Mouse (Mus musculus): ENCODE data around the gene Etl4. TPM values are rescaled to one million over a fixed set of nuclear protein-coding genes. Genes with fewer than 3 reads are reported as not detected.

Gene Etl4
- total RNA-seq (2021) (10 to 100 TPM; 23.3 to 29.4 TPM), polyA plus RNA-seq (2012; rRNA removed) (10.1 and 10.2 TPM in 2 replicates)
- long read RNA-seq, partial matches to known transcripts = 3 of 6 reads
- long read RNA-seq, other reads (novel, unspliced or antisense) = 3 of 6 reads

- peak; percentile 5 for DNase-seq
Measured at GRCm38 (mm10) chr2:19909171-19909899, at the start of gene Etl4. Gene Etl4 (plus strand): TSS chr2:19909780.

- no peak for DNase-seq
Measured at GRCm38 (mm10) chr2:19869167-19869566, 40.4 kb upstream of the Etl4 start.

GRCm38 (mm10) chr2:19871881-19872280, 37.7 kb upstream of the Etl4 start:
- DNase-seq = no peak

GRCm38 (mm10) chr2:19890875-19891274, 18.7 kb upstream of the Etl4 start:
- no peak for DNase-seq

- no peak for DNase-seq
Measured at GRCm38 (mm10) chr2:19909900-19910780, 560 bp downstream of the Etl4 start.

- no peak for DNase-seq
Measured at GRCm38 (mm10) chr2:19910781-19911175, 1.2 kb downstream of the Etl4 start.

GRCm38 (mm10) chr2:19919190-19919589, 9.6 kb downstream of the Etl4 start:
- DNase-seq = peak; percentile 54

- no peak for DNase-seq
Measured at GRCm38 (mm10) chr2:19930009-19930408, 20.4 kb downstream of the Etl4 start.

- DNase-seq = no peak
Measured at GRCm38 (mm10) chr2:19933836-19934235, 24.3 kb downstream of the Etl4 start.

GRCm38 (mm10) chr2:19945205-19945604, 35.6 kb downstream of the Etl4 start:
- no peak for DNase-seq

- no peak for DNase-seq
Measured at GRCm38 (mm10) chr2:19953028-19953427, 43.4 kb downstream of the Etl4 start.

- DNase-seq = no peak
Measured at GRCm38 (mm10) chr2:19966445-19966844, 56.9 kb downstream of the Etl4 start.

GRCm38 (mm10) chr2:20037671-20038070, 128.1 kb downstream of the Etl4 start:
- DNase-seq = no peak

GRCm38 (mm10) chr2:20072377-20072776, 162.8 kb downstream of the Etl4 start:
- DNase-seq = no peak

GRCm38 (mm10) chr2:20076118-20076796, 166.7 kb downstream of the Etl4 start:
- no peak for DNase-seq

GRCm38 (mm10) chr2:20084781-20085180, 175.2 kb downstream of the Etl4 start:
- no peak for DNase-seq

- DNase-seq = no peak
Measured at GRCm38 (mm10) chr2:20105456-20105855, 195.9 kb downstream of the Etl4 start.

GRCm38 (mm10) chr2:20111703-20112102, 202.1 kb downstream of the Etl4 start:
- no peak for DNase-seq

GRCm38 (mm10) chr2:20125914-20126313, 216.3 kb downstream of the Etl4 start:
- DNase-seq = no peak

- DNase-seq = no peak
Measured at GRCm38 (mm10) chr2:20131792-20132191, 222.2 kb downstream of the Etl4 start.

GRCm38 (mm10) chr2:20138426-20138825, 228.8 kb downstream of the Etl4 start:
- no peak for DNase-seq

- DNase-seq = no peak
Measured at GRCm38 (mm10) chr2:20145368-20145767, 235.8 kb downstream of the Etl4 start.
